Mouse (Mus musculus) spleen, adult 2 months (tissue): ENCODE data around the gene Dnttip1. TPM values are rescaled to one million over a fixed set of nuclear protein-coding genes. Genes with fewer than 3 reads are reported as not detected.

Experiments
- DNase-seq, 2 experiments: peaks; one replicate each; pipeline versions ENCODE4 v3.0.0 to v3.0.0-alpha.2; 2012 to 2021; ENCODE audit warnings: low spot score in 2 of 2, low read depth in 1 of 2
- H3K27ac ChIP-seq: fragments of 200-500 bp; 2 replicates; pipeline ENCODE4 v1.5.1; 2012; ENCODE audit warnings: low read length, inconsistent platforms; ENCODE audit not compliant: insufficient read depth
- H3K27me3 ChIP-seq: fragments of 200-500 bp; 2 replicates; pipeline ENCODE4 v1.6.1; 2012; ENCODE audit warnings: mild to moderate bottlenecking, moderate library complexity, low read length, inconsistent platforms; ENCODE audit not compliant: control insufficient read depth, insufficient read depth
- H3K36me3 ChIP-seq: fragments of 200-500 bp; 2 replicates; pipeline ENCODE4 v1.6.1; 2012; ENCODE audit warnings: mild to moderate bottlenecking, low read length, inconsistent platforms; ENCODE audit not compliant: control insufficient read depth, insufficient read depth
- H3K4me1 ChIP-seq: fragments of 200-500 bp; 2 replicates; pipeline ENCODE4 v1.6.1; 2011; ENCODE audit warnings: inconsistent platforms; ENCODE audit not compliant: control insufficient read depth, insufficient read depth, insufficient read length
- H3K4me3 ChIP-seq: fragments of 200-500 bp; 2 replicates; pipeline ENCODE4 v1.5.1; 2011; ENCODE audit warnings: mild to moderate bottlenecking, inconsistent platforms; ENCODE audit not compliant: insufficient read depth, insufficient read length; ENCODE audit errors: extremely low read depth
- CTCF ChIP-seq: fragments of 200-500 bp; IDR thresholded peaks from 2 replicates; pipeline ENCODE4 v1.5.1; 2011; ENCODE audit warnings: mild to moderate bottlenecking, inconsistent platforms; ENCODE audit not compliant: insufficient read depth, insufficient read length, insufficient replicate concordance; ENCODE audit errors: extremely low read depth
- POLR2A ChIP-seq: fragments of 200-500 bp; IDR thresholded peaks from 2 replicates; pipeline ENCODE4 v1.6.1; 2011; ENCODE audit warnings: low read depth, low read length, inconsistent platforms
- WGBS: fragments of 180-500 bp; shearing (Covaris S2); methylation state at CpG from one replicate; pipeline ENCODE4 v1.1.7; 2018; 5-methylcytosine and 5-hydroxymethylcytosine counted together
- polyA plus RNA-seq: library from polyadenylated mRNA; depleted of rRNA; stranded (reverse); fragments of >200 nt; gene quantifications from 2 replicates; pipeline ENCODE4 v1.2.3, GENCODE M21; 2012

Dnttip1 gene
- polyA plus RNA-seq, 1 experiment = 38.9 TPM

DNA sequence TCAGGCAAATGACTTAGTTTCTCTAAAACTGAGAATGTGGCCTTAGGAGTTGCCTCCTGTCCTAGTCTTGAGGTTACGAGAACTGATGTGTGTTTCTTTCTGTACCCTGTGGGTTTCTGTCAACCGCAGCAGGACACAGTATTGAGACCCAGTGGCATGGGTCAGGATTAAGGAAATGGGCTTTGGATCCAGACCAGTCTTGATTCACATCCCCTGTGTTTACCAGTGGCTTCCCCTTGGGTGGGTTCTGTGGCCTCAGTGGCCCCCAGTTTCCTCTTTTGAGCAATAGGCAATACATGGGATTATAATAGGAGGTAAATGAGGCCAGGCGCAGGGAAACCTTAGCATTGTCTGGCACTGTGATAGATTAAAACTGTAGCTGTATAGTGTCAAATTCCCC is 41.2 kb downstream of the Dnttip1 start:
- TF ChIP-seq POLR2A (no peak), CTCF (no peak)
- H3K27me3 ChIP-seq = no peaks in the 10 kb centered on the region
- H3K36me3 ChIP-seq = peaks cover 6% of the 10 kb centered on the region
- H3K4me3 ChIP-seq = no peak overlapping the region
- peaks cover 7% of the 10 kb centered on the region; the same call in 1 of the 2 replicates for H3K4me1 ChIP-seq
- H3K27ac ChIP-seq = no peak overlapping the region
- 72% methylated on average over 3 of the region's 3 CpGs for WGBS
- no peak for DNase-seq

DNA sequence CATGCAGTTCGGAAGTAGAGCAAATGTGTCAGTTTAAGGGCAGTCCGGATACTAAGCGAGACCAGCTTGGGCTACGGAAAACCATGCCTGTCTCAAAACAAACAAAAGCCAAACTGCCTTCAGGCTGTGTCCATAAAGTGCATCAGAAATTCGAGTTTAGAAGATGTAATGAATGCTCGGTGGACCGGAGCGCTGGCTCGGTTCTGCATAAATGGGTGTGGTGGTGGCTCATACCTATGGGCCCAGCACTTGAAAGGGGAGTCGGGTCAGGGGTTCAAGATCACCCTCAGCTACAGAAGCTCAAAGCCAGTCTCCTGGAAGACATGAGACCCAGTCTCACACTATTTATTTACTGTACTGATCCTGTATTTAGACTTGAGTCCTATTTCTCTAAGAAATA is 42.0 kb downstream of the Dnttip1 start:
- Histone ChIP-seq H3K27ac (no peak overlapping the region), H3K4me3 (no peak overlapping the region), H3K27me3 (no peaks in the 10 kb centered on the region), H3K36me3 (peaks cover 13% of the 10 kb centered on the region), H3K4me1 (peaks cover 7% of the 10 kb centered on the region; the same call in 1 of the 2 replicates)
- DNase-seq = no peak
- WGBS = 85% methylated on average over 10 of the region's 10 CpGs
- TF ChIP-seq POLR2A (no peak), CTCF (no peak)

DNA sequence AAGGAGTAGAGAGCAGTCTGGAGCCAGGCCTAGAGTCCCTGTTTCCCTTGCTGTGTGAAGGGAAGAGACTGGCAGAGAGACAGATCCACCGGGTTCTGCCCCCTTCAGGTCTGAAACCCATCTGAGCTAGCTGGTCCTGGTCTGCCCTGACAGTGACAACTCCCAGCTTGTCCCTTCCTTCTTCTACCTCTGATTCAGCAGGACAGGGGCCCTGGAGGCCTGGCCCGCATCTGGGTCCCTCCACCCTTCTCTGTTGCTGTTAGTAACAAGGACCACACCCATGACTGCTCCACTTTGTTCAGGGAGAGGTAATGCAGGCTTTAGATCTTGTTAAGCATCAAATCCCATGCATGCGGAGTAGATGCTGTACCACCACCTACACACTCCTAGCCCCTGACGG is 42.6 kb downstream of the Dnttip1 start:
- Histone ChIP-seq H3K4me3 (no peak overlapping the region), H3K27me3 (no peaks in the 10 kb centered on the region), H3K4me1 (peaks cover 7% of the 10 kb centered on the region; the same call in 1 of the 2 replicates), H3K27ac (no peak overlapping the region), H3K36me3 (peaks cover 13% of the 10 kb centered on the region)
- DNase-seq = no peak
- 84% methylated on average over 4 of the region's 4 CpGs for WGBS
- no peak for TF ChIP-seq POLR2A
- TF ChIP-seq CTCF = no peak

DNA sequence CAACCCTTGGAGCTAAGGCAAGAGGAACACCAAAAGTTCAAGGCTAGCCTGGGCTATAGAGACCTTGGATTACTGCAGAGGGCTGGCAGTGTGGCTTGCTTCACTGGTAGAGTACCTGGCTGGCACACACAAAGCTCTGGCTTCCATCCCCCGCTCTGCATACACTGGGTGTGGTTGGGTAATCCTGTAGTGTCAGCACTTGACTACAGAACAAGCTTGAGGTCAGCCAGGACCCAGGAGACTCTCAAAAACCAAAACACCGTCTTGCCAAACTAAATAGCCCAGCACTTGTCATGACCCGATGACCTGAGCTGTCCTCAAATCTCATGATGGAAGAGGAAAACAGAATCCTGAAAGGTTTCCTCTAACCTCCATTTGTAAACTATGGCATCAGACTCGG is 44.7 kb downstream of the Dnttip1 start:
- 90% methylated on average over 4 of the region's 4 CpGs for WGBS
- no peak for DNase-seq
- Histone ChIP-seq H3K4me3 (no peak overlapping the region), H3K36me3 (peaks cover 21% of the 10 kb centered on the region), H3K27me3 (no peaks in the 10 kb centered on the region), H3K4me1 (peaks cover 5% of the 10 kb centered on the region; the same call in 1 of the 2 replicates), H3K27ac (no peak overlapping the region)
- TF ChIP-seq POLR2A (no peak), CTCF (no peak)

DNA sequence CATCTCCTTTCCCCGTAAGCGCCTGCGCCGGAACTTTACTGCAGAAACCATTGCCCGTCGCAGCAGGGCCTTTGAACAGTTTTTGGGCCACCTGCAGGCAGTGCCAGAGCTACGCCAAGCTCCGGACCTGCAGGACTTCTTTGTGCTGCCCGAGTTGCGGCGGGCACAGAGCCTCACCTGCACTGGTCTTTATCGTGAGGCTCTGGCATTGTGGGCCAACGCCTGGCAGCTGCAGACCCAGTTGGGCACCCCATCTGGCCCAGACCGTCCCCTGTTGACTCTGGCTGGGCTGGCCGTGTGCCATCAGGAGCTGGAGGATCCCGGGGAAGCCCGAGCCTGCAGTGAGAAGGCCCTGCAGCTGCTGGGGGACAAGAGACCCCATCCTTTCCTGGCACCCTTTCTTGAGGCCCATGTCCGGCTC is 46.1 kb downstream of the Dnttip1 start:
- no peak for DNase-seq
- WGBS = 94% methylated on average over 18 of the region's 18 CpGs

DNA sequence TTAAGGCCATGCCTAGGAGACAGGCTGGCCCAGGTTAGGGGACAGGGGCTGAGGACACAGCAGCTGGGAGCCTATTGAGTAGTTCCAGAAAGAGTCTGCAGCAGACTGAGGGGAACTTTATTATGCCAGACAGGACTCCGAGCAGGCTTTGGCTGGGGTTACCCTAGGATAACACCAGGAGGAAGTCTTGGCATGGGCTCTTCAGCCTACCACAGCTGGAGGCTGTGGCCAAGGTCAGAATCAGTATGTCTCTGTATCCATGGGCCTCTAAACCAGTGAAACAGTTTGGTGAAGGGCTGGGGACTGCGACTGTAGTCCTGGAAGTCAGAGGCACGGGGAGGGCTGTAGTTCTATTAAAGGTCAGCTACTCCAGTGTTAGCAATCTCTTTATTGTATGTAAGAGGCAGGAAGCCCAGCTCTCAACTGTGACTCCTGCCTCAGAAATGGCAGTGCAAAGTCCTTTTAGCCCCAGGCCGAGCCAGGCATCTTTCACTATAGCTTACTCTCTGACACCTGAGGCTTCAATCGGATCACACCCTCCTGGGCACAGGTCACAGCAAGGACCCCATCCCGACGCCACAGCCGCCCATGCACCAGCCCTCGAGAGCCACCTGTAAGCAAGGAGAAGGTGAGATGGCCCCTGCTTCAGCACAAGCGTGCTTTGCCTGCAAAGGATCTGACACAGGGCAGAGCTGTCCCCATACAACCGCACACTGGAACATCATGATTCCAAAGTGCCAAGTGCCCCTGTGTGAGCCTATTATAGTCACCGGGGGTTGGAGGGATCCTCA is 46.8 kb downstream of the Dnttip1 start:
- no peaks in the 10 kb centered on the region for H3K4me1 ChIP-seq
- H3K4me3 ChIP-seq = no peak overlapping the region
- peaks cover 29% of the 10 kb centered on the region for H3K36me3 ChIP-seq
- TF ChIP-seq POLR2A (no peak), CTCF (no peak)
- no peak overlapping the region for H3K27ac ChIP-seq
- DNase-seq = no peak
- 91% methylated on average over 12 of the region's 12 CpGs for WGBS
- no peaks in the 10 kb centered on the region for H3K27me3 ChIP-seq

More for the DNA sequence above, 46.1 kb downstream of the Dnttip1 start:
- H3K36me3 ChIP-seq = peaks cover 29% of the 10 kb centered on the region
- H3K27ac ChIP-seq = no peak overlapping the region
- TF ChIP-seq CTCF (no peak), POLR2A (no peak)
- no peaks in the 10 kb centered on the region for H3K4me1 ChIP-seq
- no peak overlapping the region for H3K4me3 ChIP-seq
- H3K27me3 ChIP-seq = no peaks in the 10 kb centered on the region

DNA sequence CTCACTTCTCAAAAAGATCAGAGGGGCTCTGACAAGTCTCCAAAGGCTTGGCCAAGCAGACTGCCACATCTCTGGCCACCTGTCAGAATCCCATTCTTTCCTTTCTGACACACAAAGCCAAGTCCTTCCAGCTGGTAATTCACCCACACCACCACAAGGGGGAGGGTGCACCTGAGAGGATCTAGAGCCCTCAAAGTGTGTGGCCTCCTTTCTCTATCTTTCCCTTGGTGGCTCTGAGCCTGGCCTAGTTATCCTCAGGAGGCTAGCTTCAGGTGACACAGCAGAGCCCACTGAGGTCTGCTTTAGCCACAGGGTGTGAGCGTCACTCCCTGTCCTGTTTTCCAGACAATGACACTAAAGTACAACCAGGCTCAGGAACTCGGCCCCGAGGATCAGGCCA is 47.5 kb downstream of the Dnttip1 start:
- Histone ChIP-seq H3K36me3 (peaks cover 30% of the 10 kb centered on the region), H3K4me3 (no peak overlapping the region), H3K4me1 (no peaks in the 10 kb centered on the region), H3K27me3 (no peaks in the 10 kb centered on the region), H3K27ac (no peak overlapping the region)
- TF ChIP-seq CTCF = peak; percentile 47; the same call in 1 of the 2 replicates
- TF ChIP-seq POLR2A = no peak
- 91% methylated on average over 3 of the region's 3 CpGs for WGBS
- peak in 1 of 2 experiments; percentile 52 for DNase-seq
